16 mouse cellular contexts compared by ENCODE assay signal in genomic region chr12:72518114-72518728, GRCm38 (mm10). TPM values are rescaled to one million over a fixed set of nuclear protein-coding genes. Genes with fewer than 3 reads are reported as not detected.
DNase-seq lines count a peak whose midpoint lies in the region; ATAC-seq lines count a peak whose summit lies in the region.
"Had no signal": no experiment of that assay in that cellular context is flagged by ENCODE, and none has a peak within 500 bp of the region (broad histone marks: within the 10 kb centered on the region; RNA-seq: fewer than 3 reads in every experiment).

No protein-coding gene starts in this region.

- H3K9ac ChIP-seq in embryonic facial prominence, embryonic 11.5 days (replicated peaks; ENCODE audit: low read length), result no peak overlapping the region
- no peak overlapping the region for H3K9ac ChIP-seq in forebrain, embryonic 13.5 days
- H3K9ac ChIP-seq in hindbrain, embryonic 14.5 days, result peak overlapping the region; percentile 3; the same call in 1 of the 2 replicates
- H3K9ac ChIP-seq in neural tube, embryonic 13.5 days, result peak overlapping the region; percentile 41; the same call in 1 of the 2 replicates
- H3K9ac ChIP-seq: kidney, embryonic 15.5 days; limb, embryonic 12.5 days had no signal

- no peaks in the 10 kb centered on the region for H3K27me3 ChIP-seq in embryonic facial prominence, embryonic 11.5 days (ENCODE audit: control insufficient read depth, insufficient read depth, low read length)
- H3K27me3 ChIP-seq in embryonic facial prominence, embryonic 10.5 days (replicated peaks; ENCODE audit: low read depth, poor library complexity, severe bottlenecking), result no peaks in the 10 kb centered on the region
- H3K27me3 ChIP-seq in forebrain, embryonic 13.5 days, result no peaks in the 10 kb centered on the region
- no peaks in the 10 kb centered on the region for H3K27me3 ChIP-seq in hindbrain, embryonic 14.5 days (ENCODE audit: control insufficient read depth, insufficient read depth, low read length)
- no peaks in the 10 kb centered on the region for H3K27me3 ChIP-seq in neural tube, embryonic 13.5 days
- H3K27me3 ChIP-seq in limb, embryonic 10.5 days (ENCODE audit: low read depth, poor library complexity, severe bottlenecking), result no peaks in the 10 kb centered on the region
- H3K27me3 ChIP-seq: kidney, embryonic 15.5 days; limb, embryonic 12.5 days had no signal

- H3K9me3 ChIP-seq in embryonic facial prominence, embryonic 11.5 days (replicated peaks; ENCODE audit: control insufficient read depth, low read length), result no peaks in the 10 kb centered on the region
- H3K9me3 ChIP-seq in embryonic facial prominence, embryonic 10.5 days, result no peaks in the 10 kb centered on the region
- no peaks in the 10 kb centered on the region for H3K9me3 ChIP-seq in forebrain, embryonic 13.5 days (replicated peaks)
- no peaks in the 10 kb centered on the region for H3K9me3 ChIP-seq in hindbrain, embryonic 14.5 days (ENCODE audit: control insufficient read depth, low read length)
- H3K9me3 ChIP-seq in neural tube, embryonic 13.5 days, result no peaks in the 10 kb centered on the region
- H3K9me3 ChIP-seq in limb, embryonic 10.5 days (replicated peaks), result no peaks in the 10 kb centered on the region
- H3K9me3 ChIP-seq: kidney, embryonic 15.5 days; limb, embryonic 12.5 days had no signal

- WGBS in embryonic facial prominence, embryonic 11.5 days, result 77% methylated on average over 12 of the region's 12 CpGs
- WGBS in embryonic facial prominence, embryonic 10.5 days, result 73% methylated on average over 12 of the region's 12 CpGs
- WGBS in forebrain, embryonic 13.5 days, result 13% methylated on average over 12 of the region's 12 CpGs
- 22% methylated on average over 12 of the region's 12 CpGs for WGBS in hindbrain, embryonic 14.5 days
- WGBS in neural tube, embryonic 13.5 days, result 25% methylated on average over 12 of the region's 12 CpGs
- WGBS in limb, embryonic 10.5 days, result 92% methylated on average over 12 of the region's 12 CpGs

- H3K36me3 ChIP-seq in embryonic facial prominence, embryonic 11.5 days (replicated peaks; ENCODE audit: control insufficient read depth, insufficient read depth, low read depth, low read length), result no peaks in the 10 kb centered on the region
- no peaks in the 10 kb centered on the region for H3K36me3 ChIP-seq in embryonic facial prominence, embryonic 10.5 days (replicated peaks)
- no peaks in the 10 kb centered on the region for H3K36me3 ChIP-seq in forebrain, embryonic 13.5 days (ENCODE audit: poor library complexity, severe bottlenecking)
- no peaks in the 10 kb centered on the region for H3K36me3 ChIP-seq in hindbrain, embryonic 14.5 days (replicated peaks; ENCODE audit: control insufficient read depth, insufficient read depth)
- no peaks in the 10 kb centered on the region for H3K36me3 ChIP-seq in neural tube, embryonic 13.5 days
- H3K36me3 ChIP-seq in limb, embryonic 10.5 days, result no peaks in the 10 kb centered on the region
- H3K36me3 ChIP-seq: kidney, embryonic 15.5 days; limb, embryonic 12.5 days had no signal

- no peak for DNase-seq in embryonic facial prominence, embryonic 11.5 days (ENCODE audit: low spot score)
- DNase-seq in embryonic facial prominence, embryonic 10.5 days (ENCODE audit: low spot score), result no peak
- peak; percentile 27 for DNase-seq in hindbrain, embryonic 14.5 days (ENCODE audit: low spot score)
- DNase-seq in limb, embryonic 10.5 days (ENCODE audit: low spot score), result no peak
- DNase-seq in gastrocnemius, postnatal 25 days, result no peak
- DNase-seq in MN1 (ENCODE audit: low spot score), result no peak
- DNase-seq: adrenal gland, postnatal 14 days; gastrocnemius, adult 2 months; heart, adult 2 months; lung, postnatal 14 days; right cerebral cortex, adult 18-20 months had no signal

- H3K4me1 ChIP-seq in embryonic facial prominence, embryonic 11.5 days (ENCODE audit: control insufficient read depth, insufficient read depth, low read length), result no peaks in the 10 kb centered on the region
- no peaks in the 10 kb centered on the region for H3K4me1 ChIP-seq in embryonic facial prominence, embryonic 10.5 days
- H3K4me1 ChIP-seq in forebrain, embryonic 13.5 days, result peaks cover 13% of the 10 kb centered on the region
- no peaks in the 10 kb centered on the region for H3K4me1 ChIP-seq in hindbrain, embryonic 14.5 days (replicated peaks; ENCODE audit: control insufficient read depth, insufficient read depth, low read length)
- H3K4me1 ChIP-seq in neural tube, embryonic 13.5 days (replicated peaks), result peaks cover 12% of the 10 kb centered on the region
- peaks cover 10% of the 10 kb centered on the region for H3K4me1 ChIP-seq in limb, embryonic 10.5 days
- H3K4me1 ChIP-seq: kidney, embryonic 15.5 days; limb, embryonic 12.5 days had no signal

- H3K4me3 ChIP-seq in embryonic facial prominence, embryonic 11.5 days (ENCODE audit: low read depth, low read length), result no peak overlapping the region
- H3K4me3 ChIP-seq in embryonic facial prominence, embryonic 10.5 days, result no peak overlapping the region
- H3K4me3 ChIP-seq in forebrain, embryonic 13.5 days, result no peak overlapping the region
- no peak overlapping the region for H3K4me3 ChIP-seq in hindbrain, embryonic 14.5 days (replicated peaks; ENCODE audit: low read length)
- H3K4me3 ChIP-seq in neural tube, embryonic 13.5 days, result no peak overlapping the region
- H3K4me3 ChIP-seq in limb, embryonic 10.5 days, result no peak overlapping the region
- H3K4me3 ChIP-seq: gastrocnemius, adult 2 months; heart, adult 2 months; kidney, embryonic 15.5 days; limb, embryonic 12.5 days had no signal

- ATAC-seq in embryonic facial prominence, embryonic 11.5 days (replicated peaks; ENCODE audit: insufficient number of reproducible peaks, low FRiP score, low TSS enrichment, low read depth), result 0 out of 2 replicates have a peak, but pooled peaks have one; percentile 14
- ATAC-seq in forebrain, embryonic 13.5 days, result peak; percentile 75; the same call in 1 of the 2 replicates
- no peak for ATAC-seq in hindbrain, embryonic 14.5 days (ENCODE audit: low FRiP score)
- ATAC-seq in neural tube, embryonic 13.5 days (ENCODE audit: low read depth), result peak; percentile 61; the same call in 1 of the 2 replicates
- ATAC-seq: inflammation-experienced regulatory T-cells, adult 6 months had no signal

- no peak overlapping the region for H3K27ac ChIP-seq in embryonic facial prominence, embryonic 11.5 days (replicated peaks; ENCODE audit: low read depth, low read length)
- no peak overlapping the region for H3K27ac ChIP-seq in embryonic facial prominence, embryonic 10.5 days (replicated peaks)
- H3K27ac ChIP-seq in forebrain, embryonic 13.5 days, result no peak overlapping the region; the same call in 1 of the 2 replicates
- H3K27ac ChIP-seq in hindbrain, embryonic 14.5 days, result no peak overlapping the region
- H3K27ac ChIP-seq in neural tube, embryonic 13.5 days (replicated peaks), result no peak overlapping the region
- H3K27ac ChIP-seq in limb, embryonic 10.5 days, result no peak overlapping the region
- H3K27ac ChIP-seq: gastrocnemius, adult 2 months; heart, adult 2 months; kidney, embryonic 15.5 days; limb, embryonic 12.5 days had no signal

- no peak overlapping the region for H3K4me2 ChIP-seq in embryonic facial prominence, embryonic 11.5 days (ENCODE audit: low read depth, low read length)
- peak overlapping the region; percentile 44 for H3K4me2 ChIP-seq in forebrain, embryonic 13.5 days
- H3K4me2 ChIP-seq in hindbrain, embryonic 14.5 days (replicated peaks), result peak overlapping the region; percentile 43
- H3K4me2 ChIP-seq in neural tube, embryonic 13.5 days, result peak overlapping the region; percentile 46
- H3K4me2 ChIP-seq: kidney, embryonic 15.5 days; limb, embryonic 12.5 days had no signal

RNA-seq across cellular contexts. Expression of gene Pcnx4, which starts 18.0 kb away (rescaled TPM):
- 15.1 and 16.0 TPM in 2 replicates for polyA plus RNA-seq in embryonic facial prominence, embryonic 11.5 days (2014; fragmentation: Nextera tagmentation; extraction: Ambion mirVana)
- 13.8 and 14.7 TPM in 2 replicates for polyA plus RNA-seq in embryonic facial prominence, embryonic 10.5 days (2016; fragmentation: Nextera tagmentation; extraction: Ambion mirVana)
- polyA plus RNA-seq in forebrain, embryonic 13.5 days (2015; fragmentation: Nextera tagmentation; extraction: Ambion mirVana), result 15.5 and 16.8 TPM in 2 replicates
- polyA plus RNA-seq in hindbrain, embryonic 14.5 days (2014; fragmentation: Nextera tagmentation; extraction: Ambion mirVana), result 28.3 and 29.4 TPM in 2 replicates
- polyA plus RNA-seq in neural tube, embryonic 13.5 days (2015; fragmentation: Nextera tagmentation; extraction: Ambion mirVana), result 20.4 TPM in 2 replicates
- 12.4 and 13.8 TPM in 2 replicates for polyA plus RNA-seq in limb, embryonic 10.5 days (2016; fragmentation: Nextera tagmentation; extraction: Ambion mirVana)
- 1 to 10 TPM; 2.5 TPM for total RNA-seq in gastrocnemius, postnatal 25 days (2021)

Comparison
In these comparisons a context has a peak if more than half of its experiments do, and no peak if none do; other contexts are left out.
1. H3K9ac ChIP-seq: peak in hindbrain, embryonic 14.5 days (single experiment) and neural tube, embryonic 13.5 days (single experiment); none in embryonic facial prominence, embryonic 11.5 days (single experiment) and forebrain, embryonic 13.5 days (single experiment).